Comparison of ENCODE assay signal across 17 mouse cellular contexts in the genomic region with DNA sequence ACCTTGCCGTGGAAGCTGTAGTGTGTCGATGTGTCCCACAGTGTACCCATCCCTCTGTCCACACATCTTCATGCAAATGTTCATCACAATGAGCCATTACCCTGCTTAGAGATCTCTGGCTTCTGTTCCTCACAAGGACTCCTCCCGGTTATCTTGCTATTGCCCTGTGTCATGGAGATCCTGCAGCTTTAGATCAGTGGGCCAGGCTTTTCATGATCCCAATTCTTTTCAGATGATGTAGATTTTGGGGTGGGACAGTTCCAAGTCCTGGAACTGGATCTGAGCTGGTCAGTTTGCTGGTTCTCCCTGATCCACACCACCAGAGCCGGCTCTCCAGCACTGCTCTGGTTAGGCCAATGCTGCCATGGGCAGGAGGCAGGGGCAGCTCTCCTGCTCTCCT.
"Had no signal": no experiment of that assay in that cellular context is flagged by ENCODE, and none has a peak within 500 bp of the region (broad histone marks: within the 10 kb centered on the region; RNA-seq: fewer than 3 reads in every experiment).

No protein-coding gene starts in this region.

- H3K9me3 ChIP-seq: midbrain, embryonic 10.5 days; midbrain, embryonic 12.5 days; neural tube, embryonic 13.5 days; neural tube, embryonic 15.5 days had no signal

- H3K4me1 ChIP-seq: midbrain, embryonic 10.5 days; neural tube, embryonic 13.5 days; neural tube, embryonic 15.5 days had no signal

- DNase-seq: lung, adult 18-20 months; lung, embryonic 14.5 days; lung, postnatal 10 days; lung, postnatal 4 days; midbrain, embryonic 14.5 days; retina, postnatal 1 day; right cerebral cortex, postnatal 25 days; right cerebral cortex, postnatal 4 days; spleen, adult 18-20 months; thymus, adult 18-20 months; thymus, postnatal 14 days; thymus, postnatal 36 days had no signal

- H3K36me3 ChIP-seq: midbrain, embryonic 10.5 days; midbrain, embryonic 12.5 days; neural tube, embryonic 13.5 days; neural tube, embryonic 15.5 days had no signal

- H3K4me3 ChIP-seq: midbrain, embryonic 10.5 days; midbrain, embryonic 12.5 days; myocyte; neural tube, embryonic 13.5 days; neural tube, embryonic 15.5 days had no signal
